Mouse (Mus musculus) liver, adult (tissue): ENCODE measurements around the gene Slc15a4.

Experiments
- GATA4 ChIP-seq: IDR thresholded peaks from 2 replicates; pipeline ENCODE4 v1.6.1; 2014; ENCODE audit warnings: mild to moderate bottlenecking, low read length; ENCODE audit not compliant: insufficient replicate concordance

The Slc15a4 gene

GRCm38 (mm10) chr5:127609191-127609714 is 23.4 kb downstream of the Slc15a4 start:
- TF ChIP-seq GATA4 = no peak

GRCm38 (mm10) chr5:127607507-127607906 is 25.2 kb downstream of the Slc15a4 start:
- TF ChIP-seq GATA4 = no peak

GRCm38 (mm10) chr5:127602996-127603395 is 29.7 kb downstream of the Slc15a4 start:
- TF ChIP-seq GATA4 = no peak

- no peak for TF ChIP-seq GATA4
These were observed 35.8 kb downstream of the Slc15a4 start for GRCm38 (mm10) chr5:127596862-127597261.

GRCm38 (mm10) chr5:127595676-127596075 is 37.0 kb downstream of the Slc15a4 start:
- no peak for TF ChIP-seq GATA4

- no peak for TF ChIP-seq GATA4
These were observed 39.8 kb downstream of the Slc15a4 start for GRCm38 (mm10) chr5:127592854-127593253.

GRCm38 (mm10) chr5:127592406-127592805 is 40.3 kb downstream of the Slc15a4 start:
- TF ChIP-seq GATA4 = no peak

GRCm38 (mm10) chr5:127587854-127588253 is 44.8 kb downstream of the Slc15a4 start:
- TF ChIP-seq GATA4 = no peak

- TF ChIP-seq GATA4 = no peak
These were observed 49.0 kb downstream of the Slc15a4 start for GRCm38 (mm10) chr5:127583658-127584057.

GRCm38 (mm10) chr5:127577419-127577818 is 55.3 kb downstream of the Slc15a4 start:
- TF ChIP-seq GATA4 = no peak

GRCm38 (mm10) chr5:127567165-127567741 is 65.4 kb downstream of the Slc15a4 start:
- no peak for TF ChIP-seq GATA4

- TF ChIP-seq GATA4 = no peak
These were observed 71.6 kb downstream of the Slc15a4 start for GRCm38 (mm10) chr5:127561086-127561485.

- no peak for TF ChIP-seq GATA4
These were observed 84.6 kb downstream of the Slc15a4 start for GRCm38 (mm10) chr5:127548136-127548535.

- no peak for TF ChIP-seq GATA4
These were observed 86.1 kb downstream of the Slc15a4 start for GRCm38 (mm10) chr5:127546585-127546991.
